Mouse (Mus musculus) cerebellum, adult 9-10 months (tissue): Measurements from ENCODE around the gene Fancg.
A peak's percentile ranks its signal among the peaks of the same experiment; 100 is the strongest.

ENCODE experiments used
- DNase-seq: peaks from one replicate; pipeline ENCODE4 v3.0.0; 2022

Fancg gene

GRCm38 (mm10) chr4:43032501-43032900, 22.2 kb upstream of the Fancg start:
- no peak for DNase-seq

GRCm38 (mm10) chr4:43031237-43031995, 21.1 kb upstream of the Fancg start, which contains the start of gene Stoml2:
Gene Stoml2 (minus strand): TSS chr4:43031710.
- peak; percentile 96 for DNase-seq

- no peak for DNase-seq
Measured at GRCm38 (mm10) chr4:43030780-43031230, 20.5 kb upstream of the Fancg start.

GRCm38 (mm10) chr4:43030352-43030751, 20.0 kb upstream of the Fancg start:
- DNase-seq, result no peak

- no peak for DNase-seq
Measured at GRCm38 (mm10) chr4:43029749-43030148, 19.4 kb upstream of the Fancg start.

GRCm38 (mm10) chr4:43029121-43029520, 18.8 kb upstream of the Fancg start:
- no peak for DNase-seq

- peak; percentile 98 for DNase-seq
Measured at GRCm38 (mm10) chr4:43025084-43025960, 15.0 kb upstream of the Fancg start, which contains the start of gene Pigo. Gene Pigo (minus strand): TSS chr4:43025819.

- no peak for DNase-seq
Measured at GRCm38 (mm10) chr4:43024673-43025072, 14.4 kb upstream of the Fancg start.

GRCm38 (mm10) chr4:43021341-43021740, 11.0 kb upstream of the Fancg start:
- DNase-seq, result no peak

- no peak for DNase-seq
Measured at GRCm38 (mm10) chr4:43020876-43021275, 10.6 kb upstream of the Fancg start.

- no peak for DNase-seq
Measured at GRCm38 (mm10) chr4:43019641-43020465, 9.5 kb upstream of the Fancg start.

- no peak for DNase-seq
Measured at GRCm38 (mm10) chr4:43019176-43019575, 8.9 kb upstream of the Fancg start.

GRCm38 (mm10) chr4:43018156-43018555, 7.8 kb upstream of the Fancg start:
- no peak for DNase-seq

GRCm38 (mm10) chr4:43012091-43012490, 1.8 kb upstream of the Fancg start:
- DNase-seq, result peak; percentile 28

- no peak for DNase-seq
Measured at GRCm38 (mm10) chr4:43005765-43006164, 4.5 kb downstream of the Fancg start.

GRCm38 (mm10) chr4:43004951-43005350, 5.4 kb downstream of the Fancg start:
- DNase-seq, result no peak

- DNase-seq, result no peak
Measured at GRCm38 (mm10) chr4:43002756-43003439, 7.4 kb downstream of the Fancg start.

- no peak for DNase-seq
Measured at GRCm38 (mm10) chr4:43001272-43001671, 9.0 kb downstream of the Fancg start.

- DNase-seq, result peak; percentile 99
Measured at GRCm38 (mm10) chr4:43000141-43000986, 9.9 kb downstream of the Fancg start, which contains the start of gene Vcp. Gene Vcp (minus strand): TSS chr4:43000507.

GRCm38 (mm10) chr4:42999451-43000140, 10.7 kb downstream of the Fancg start:
- DNase-seq, result peak; percentile 78
